Mouse (Mus musculus): ENCODE data around the gene Lclat1. TPM values are rescaled to one million over a fixed set of nuclear protein-coding genes. Genes with fewer than 3 reads are reported as not detected.

Lclat1 gene
- polyA plus RNA-seq, 1 experiment from 2014 or later = 11.3 TPM

GRCm38 (mm10) chr17:73071725-73072263 is 36.0 kb upstream of the Lclat1 start:
- H3K4me2 ChIP-seq = no peak overlapping the region
- no peak overlapping the region for H3K4me3 ChIP-seq (replicated peaks)
- no peaks in the 10 kb centered on the region for H3K9me3 ChIP-seq
- 48% methylated on average over 5 of the region's 5 CpGs for WGBS
- no peak overlapping the region for H3K9ac ChIP-seq
- H3K27ac ChIP-seq = peak overlapping the region; percentile 84
- ATAC-seq (ENCODE audit: insufficient read depth, low FRiP score, low read depth) = no peak
- H3K36me3 ChIP-seq = no peaks in the 10 kb centered on the region
- H3K4me1 ChIP-seq = peaks cover 23% of the 10 kb centered on the region
- H3K27me3 ChIP-seq (replicated peaks) = no peaks in the 10 kb centered on the region

GRCm38 (mm10) chr17:73072286-73072685 is 35.5 kb upstream of the Lclat1 start:
- peak; percentile 85 for ATAC-seq (ENCODE audit: insufficient read depth, low FRiP score, low read depth)
- 30% methylated on average over 8 of the region's 8 CpGs for WGBS
- H3K9ac ChIP-seq = no peak overlapping the region
- H3K4me3 ChIP-seq (replicated peaks) = no peak overlapping the region
- no peak overlapping the region for H3K4me2 ChIP-seq
- no peaks in the 10 kb centered on the region for H3K9me3 ChIP-seq
- H3K36me3 ChIP-seq = no peaks in the 10 kb centered on the region
- peak overlapping the region; percentile 84 for H3K27ac ChIP-seq
- peaks cover 18% of the 10 kb centered on the region for H3K4me1 ChIP-seq
- H3K27me3 ChIP-seq (replicated peaks) = no peaks in the 10 kb centered on the region

- Histone ChIP-seq H3K4me2 (no peak overlapping the region), H3K36me3 (no peaks in the 10 kb centered on the region), H3K27ac (peak overlapping the region; percentile 49; the same call in 1 of the 2 replicates), H3K4me1 (peaks cover 3% of the 10 kb centered on the region), H3K9ac (no peak overlapping the region), H3K4me3 (replicated peaks) (no peak overlapping the region), H3K9me3 (no peaks in the 10 kb centered on the region), H3K27me3 (replicated peaks) (no peaks in the 10 kb centered on the region)
- WGBS = 80% methylated on average over 3 of the region's 3 CpGs
- ATAC-seq (ENCODE audit: insufficient read depth, low FRiP score, low read depth) = no peak
Observed at GRCm38 (mm10) chr17:73074631-73075030, 33.2 kb upstream of the Lclat1 start.

DNA sequence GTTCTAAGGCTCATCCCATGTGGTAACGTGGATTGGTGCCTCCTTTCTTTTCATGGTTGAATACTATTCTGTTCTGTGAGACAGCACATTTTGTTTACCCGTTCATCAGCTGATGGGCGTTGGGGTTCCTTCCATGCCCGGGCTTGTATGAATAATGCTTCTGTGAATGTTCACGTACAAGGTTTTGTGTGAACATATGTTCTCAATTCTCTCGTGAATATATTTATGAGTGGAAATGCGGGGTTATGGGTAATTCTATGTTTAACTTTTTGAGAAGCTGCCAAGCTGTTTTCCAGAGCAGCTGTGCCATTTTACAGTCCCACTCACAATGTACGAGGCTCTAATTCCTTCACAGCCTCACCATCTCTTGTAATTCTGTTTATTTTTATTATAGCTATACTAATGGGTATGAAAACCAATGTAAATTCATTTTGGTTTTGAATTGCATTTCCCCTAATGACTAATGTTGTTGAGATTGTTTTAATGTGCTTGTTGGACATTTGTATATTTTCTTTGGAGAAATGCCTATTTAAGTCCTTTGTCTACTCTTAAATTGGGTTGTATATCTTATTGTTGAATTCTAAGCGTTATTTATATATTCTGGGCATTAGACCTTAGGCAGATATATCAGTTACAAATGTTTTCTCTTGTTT is 32.4 kb upstream of the Lclat1 start:
- ATAC-seq (ENCODE audit: insufficient read depth, low FRiP score, low read depth) = no peak
- peak overlapping the region; percentile 49; the same call in 1 of the 2 replicates for H3K27ac ChIP-seq

DNA sequence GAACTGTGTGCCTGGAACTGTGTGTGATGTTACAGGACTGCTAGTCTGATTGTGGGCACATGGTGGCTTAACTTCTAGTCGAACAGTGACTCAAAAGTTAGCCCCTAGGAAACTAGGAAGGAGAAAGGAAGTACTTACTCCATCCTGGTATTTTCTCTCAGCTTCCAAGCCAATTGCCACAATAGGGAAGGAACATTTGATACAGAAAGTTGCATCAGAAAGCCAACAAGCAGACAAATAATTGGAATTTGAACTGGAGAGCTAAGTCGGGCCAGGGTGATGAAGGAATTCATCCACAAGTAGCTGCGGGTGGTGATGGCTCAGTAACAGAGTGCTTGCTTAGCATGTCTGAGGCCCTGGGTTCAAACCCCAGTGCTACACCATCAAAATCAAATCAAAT is 30.1 kb upstream of the Lclat1 start:
- no peaks in the 10 kb centered on the region; the same call in 1 of the 2 replicates for H3K4me1 ChIP-seq
- ATAC-seq (ENCODE audit: insufficient read depth, low FRiP score, low read depth) = no peak
- H3K9ac ChIP-seq = no peak overlapping the region
- no peak overlapping the region for H3K4me3 ChIP-seq (replicated peaks)
- H3K36me3 ChIP-seq = no peaks in the 10 kb centered on the region
- H3K4me2 ChIP-seq = no peak overlapping the region
- H3K9me3 ChIP-seq = no peaks in the 10 kb centered on the region
- WGBS = 91% methylated on average over 3 of the region's 3 CpGs
- no peaks in the 10 kb centered on the region for H3K27me3 ChIP-seq (replicated peaks)
- no peak overlapping the region for H3K27ac ChIP-seq

More for the DNA sequence above, 32.4 kb upstream of the Lclat1 start:
- Histone ChIP-seq H3K4me1 (peaks cover 3% of the 10 kb centered on the region), H3K36me3 (no peaks in the 10 kb centered on the region), H3K9me3 (no peaks in the 10 kb centered on the region), H3K27me3 (replicated peaks) (no peaks in the 10 kb centered on the region), H3K4me2 (no peak overlapping the region), H3K4me3 (replicated peaks) (no peak overlapping the region), H3K9ac (no peak overlapping the region)
- 46% methylated on average over 9 of the region's 9 CpGs for WGBS

DNA sequence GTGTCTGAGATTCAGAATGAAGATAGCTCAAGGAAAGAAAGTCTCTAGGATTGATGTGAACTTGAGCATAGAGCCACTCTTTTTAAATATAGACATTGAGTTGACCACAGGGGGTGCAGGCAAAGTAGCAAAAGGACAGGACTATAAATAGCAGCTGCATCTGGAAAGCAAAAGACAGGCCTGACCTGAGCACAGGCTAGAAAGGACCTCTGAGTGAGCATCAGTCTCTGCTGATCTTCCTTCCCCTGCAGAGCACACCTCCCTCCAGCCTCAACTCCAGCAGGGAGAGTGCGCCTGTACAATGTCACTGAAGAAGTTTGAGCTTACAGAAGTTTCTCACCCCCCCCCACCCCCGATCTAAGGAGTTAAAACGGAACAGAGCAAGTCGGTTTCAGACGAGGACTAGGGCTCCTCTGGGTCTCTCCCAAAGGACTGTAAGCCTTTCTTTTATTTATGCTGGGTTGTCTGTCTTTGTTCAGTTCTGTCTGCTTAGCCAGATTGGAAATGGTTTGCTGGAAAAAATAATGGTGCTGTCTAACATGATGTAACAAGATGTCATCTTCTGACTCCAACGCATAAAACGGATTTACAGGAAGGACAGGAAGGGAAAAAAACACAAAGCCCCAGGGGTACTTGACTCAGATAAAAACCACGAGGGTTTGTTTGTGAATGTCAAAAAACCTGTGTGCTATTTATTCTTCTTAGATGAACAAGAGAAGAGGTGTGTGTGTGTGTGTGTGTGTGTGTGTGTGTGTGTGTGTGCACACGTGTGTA is 26.2 kb upstream of the Lclat1 start:
- Histone ChIP-seq H3K36me3 (no peaks in the 10 kb centered on the region), H3K4me1 (no peaks in the 10 kb centered on the region; the same call in 1 of the 2 replicates), H3K27me3 (replicated peaks) (no peaks in the 10 kb centered on the region), H3K9ac (no peak overlapping the region), H3K9me3 (no peaks in the 10 kb centered on the region), H3K4me3 (replicated peaks) (no peak overlapping the region), H3K27ac (no peak overlapping the region; the same call in 1 of the 2 replicates), H3K4me2 (no peak overlapping the region)
- 26% methylated on average over 9 of the region's 9 CpGs for WGBS
- ATAC-seq (ENCODE audit: insufficient read depth, low FRiP score, low read depth) = peak; percentile 50; the same call in 1 of the 2 replicates

- Histone ChIP-seq H3K9me3 (no peaks in the 10 kb centered on the region), H3K4me1 (no peaks in the 10 kb centered on the region; the same call in 1 of the 2 replicates), H3K4me2 (no peak overlapping the region), H3K27ac (no peak overlapping the region), H3K36me3 (no peaks in the 10 kb centered on the region), H3K27me3 (replicated peaks) (no peaks in the 10 kb centered on the region), H3K9ac (no peak overlapping the region), H3K4me3 (replicated peaks) (no peak overlapping the region)
- 84% methylated on average over 4 of the region's 4 CpGs for WGBS
- no peak for ATAC-seq (ENCODE audit: insufficient read depth, low FRiP score, low read depth)
Observed at GRCm38 (mm10) chr17:73082506-73083196, 25.1 kb upstream of the Lclat1 start.

DNA sequence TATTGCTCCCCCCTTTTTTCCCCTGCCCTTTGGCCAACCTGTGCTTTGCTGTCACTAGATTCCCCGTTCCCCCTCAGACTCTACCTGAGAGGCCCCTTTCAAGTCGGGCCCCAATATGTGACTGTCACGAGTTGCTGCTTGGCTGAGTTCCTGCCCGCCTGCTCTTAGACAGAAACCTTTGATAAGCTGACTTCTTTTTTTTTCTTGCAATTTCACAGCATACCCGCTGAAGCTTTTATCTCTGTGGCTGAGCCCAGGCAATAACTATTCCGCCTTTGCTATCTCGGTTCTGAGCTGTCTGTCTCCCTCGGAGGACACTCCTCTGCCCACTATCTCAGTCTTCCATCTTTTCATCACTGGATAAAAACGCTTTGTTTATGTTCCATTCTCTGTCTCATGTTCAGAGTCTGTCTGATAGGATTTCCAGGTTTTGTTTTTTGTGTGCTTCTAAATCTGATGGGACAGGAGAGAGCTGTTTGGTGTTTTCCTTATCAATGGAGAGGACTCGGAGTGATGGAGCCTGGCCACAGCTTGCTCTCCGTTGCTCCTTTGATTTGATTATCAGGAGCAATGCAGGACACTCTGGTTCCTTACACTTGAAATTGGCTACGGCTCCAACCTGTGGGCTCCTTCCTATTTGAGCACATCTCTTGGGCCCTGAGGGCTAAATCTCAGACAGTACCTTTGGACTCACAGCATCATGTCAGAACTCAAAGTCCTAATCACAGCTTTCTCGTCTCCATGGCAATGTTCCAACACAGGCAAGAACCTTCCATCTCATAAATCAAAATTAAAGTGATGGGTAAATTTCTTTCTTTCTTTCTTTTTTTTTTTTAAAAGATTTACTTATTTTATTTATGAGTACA is 20.5 kb upstream of the Lclat1 start:
- Histone ChIP-seq H3K27ac (no peak overlapping the region), H3K9ac (no peak overlapping the region), H3K4me2 (no peak overlapping the region), H3K4me1 (no peaks in the 10 kb centered on the region), H3K4me3 (replicated peaks) (no peak overlapping the region), H3K9me3 (no peaks in the 10 kb centered on the region), H3K36me3 (no peaks in the 10 kb centered on the region), H3K27me3 (replicated peaks) (no peaks in the 10 kb centered on the region)
- 37% methylated on average over 13 of the region's 13 CpGs for WGBS
- ATAC-seq (ENCODE audit: insufficient read depth, low FRiP score, low read depth) = no peak

DNA sequence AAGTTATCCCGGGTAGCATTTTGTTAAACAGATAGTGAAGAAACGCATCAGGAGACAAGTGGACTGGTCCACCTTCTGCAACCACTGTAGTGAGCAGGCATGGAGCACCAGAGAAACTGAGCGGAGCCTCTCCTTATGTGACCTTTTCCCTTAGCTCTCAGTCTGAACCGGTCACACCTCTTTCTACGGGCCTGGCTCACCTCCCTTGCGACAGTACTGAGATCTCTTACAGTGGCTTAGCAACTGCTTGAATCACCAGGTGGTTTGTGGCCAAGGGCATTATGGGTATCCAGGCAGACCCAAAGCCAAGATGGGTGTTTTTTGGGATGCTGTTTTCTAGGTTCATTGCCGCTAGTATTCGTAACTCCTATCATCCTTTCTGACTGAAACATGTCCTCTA is 16.4 kb upstream of the Lclat1 start:
- no peak for ATAC-seq (ENCODE audit: insufficient read depth, low FRiP score, low read depth)
- Histone ChIP-seq H3K27me3 (replicated peaks) (no peaks in the 10 kb centered on the region), H3K36me3 (no peaks in the 10 kb centered on the region), H3K27ac (no peak overlapping the region), H3K4me1 (no peaks in the 10 kb centered on the region), H3K9me3 (no peaks in the 10 kb centered on the region), H3K9ac (no peak overlapping the region), H3K4me2 (no peak overlapping the region), H3K4me3 (replicated peaks) (no peak overlapping the region)
- 88% methylated on average over 8 of the region's 8 CpGs for WGBS

DNA sequence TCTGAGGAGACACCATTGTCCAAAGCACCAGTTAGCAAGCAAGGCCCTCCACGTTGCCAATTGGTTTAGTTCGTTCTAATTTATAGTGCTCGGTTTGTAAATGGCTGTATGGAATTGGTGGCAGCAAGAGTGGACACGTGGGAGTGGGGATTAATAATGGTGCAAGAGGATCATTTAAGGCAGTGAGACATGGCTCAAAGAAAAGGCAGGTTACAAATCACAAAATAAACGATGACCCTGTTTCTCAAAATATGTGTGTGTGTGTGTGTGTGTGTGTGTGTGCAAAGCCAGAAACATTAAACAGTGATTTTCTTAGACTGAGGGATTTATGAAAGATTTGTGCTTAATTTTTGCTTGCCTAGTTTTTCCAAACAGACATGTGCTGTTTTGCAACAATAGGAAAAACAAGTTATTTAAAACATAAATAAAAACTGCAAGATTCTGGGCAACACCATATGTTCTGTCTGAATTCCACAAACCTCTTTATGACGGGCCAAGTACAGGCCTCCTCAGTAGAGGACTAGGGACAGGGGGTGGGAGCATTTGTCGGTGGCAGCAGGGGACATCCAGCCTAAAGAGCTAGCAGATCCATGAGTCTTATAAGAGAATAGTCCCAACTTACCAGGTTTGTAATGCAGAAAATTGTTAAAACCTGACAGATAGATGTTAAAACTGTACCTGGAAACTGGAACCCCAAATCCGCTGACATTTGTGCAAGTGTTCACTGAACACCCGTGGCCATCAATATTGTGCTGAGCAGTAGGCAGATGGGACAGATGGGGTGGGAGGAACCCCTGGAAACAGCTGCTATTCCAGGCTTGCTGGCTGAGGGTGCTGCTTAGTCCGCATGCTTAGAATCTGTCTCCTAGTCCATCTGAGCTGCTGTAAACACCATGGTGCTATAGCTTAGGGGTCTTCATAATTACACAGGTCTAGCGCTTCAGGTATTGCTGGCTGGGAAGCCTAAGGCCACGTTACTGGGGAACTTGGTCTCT is 15.4 kb upstream of the Lclat1 start:
- ATAC-seq (ENCODE audit: insufficient read depth, low FRiP score, low read depth) = no peak
- no peak overlapping the region for H3K9ac ChIP-seq
- no peaks in the 10 kb centered on the region for H3K27me3 ChIP-seq (replicated peaks)
- H3K4me2 ChIP-seq = no peak overlapping the region
- H3K4me1 ChIP-seq = no peaks in the 10 kb centered on the region
- peak overlapping the region; percentile 6; the same call in 1 of the 2 replicates for H3K27ac ChIP-seq
- H3K4me3 ChIP-seq (replicated peaks) = no peak overlapping the region
- no peaks in the 10 kb centered on the region for H3K9me3 ChIP-seq
- 74% methylated on average over 12 of the region's 12 CpGs for WGBS
- no peaks in the 10 kb centered on the region for H3K36me3 ChIP-seq
